Mouse (Mus musculus) lung, embryonic 14.5 days (tissue): ENCODE measurements at regions not wholly inside any gene's neighbourhood (a gene's known extent, or its start where the extent isn't known, plus 50 kb on each side); places are given as distances from the start of the nearest gene placed in this dataset.

Experiments
- ATAC-seq: fragments of 200-750 bp; cut with Nextera tagmentation; 2 replicates; pipeline ENCODE4 v1.8.0; 2017; ENCODE audit warnings: mild to moderate bottlenecking, moderate TSS enrichment, moderate library complexity; ENCODE audit not compliant: insufficient read depth
- DNase-seq: peaks from one replicate; pipeline ENCODE4 v3.0.0-alpha.2; 2015
- H3K27ac ChIP-seq: fragments of 300-500 bp; sonication (generic); 2 replicates; pipeline ENCODE4 v1.5.1; 2014; ENCODE audit warnings: low read depth, mild to moderate bottlenecking, moderate library complexity
- H3K27me3 ChIP-seq: fragments of 300-500 bp; sonication (generic); 2 replicates; pipeline ENCODE4 v1.6.1; 2014; ENCODE audit warnings: low read length, control low read depth; ENCODE audit not compliant: insufficient read depth
- H3K36me3 ChIP-seq: fragments of 300-500 bp; sonication (generic); 2 replicates; pipeline ENCODE4 v1.6.1; 2014; ENCODE audit warnings: control low read depth; ENCODE audit not compliant: insufficient read depth
- H3K4me1 ChIP-seq: fragments of 300-500 bp; sonication (generic); 2 replicates; pipeline ENCODE4 v1.6.1; 2014; ENCODE audit warnings: antibody characterized with exemption, control low read depth; ENCODE audit not compliant: insufficient read depth
- H3K4me2 ChIP-seq: fragments of 300-500 bp; sonication (generic); 2 replicates; pipeline ENCODE4 v1.6.1; 2014; ENCODE audit warnings: mild to moderate bottlenecking
- H3K4me3 ChIP-seq: fragments of 300-500 bp; sonication (generic); 2 replicates; pipeline ENCODE4 v1.5.1; 2014; ENCODE audit warnings: low read depth, low read length
- H3K9ac ChIP-seq: fragments of 300-500 bp; sonication (generic); 2 replicates; pipeline ENCODE4 v1.6.1; 2014
- H3K9me3 ChIP-seq: fragments of 300-500 bp; sonication (generic); 2 replicates; pipeline ENCODE4 v1.6.1; 2016; ENCODE audit warnings: low read depth, low read length, control low read depth
- CTCF ChIP-seq: IDR thresholded peaks from 2 replicates; pipeline ENCODE4 v1.5.1; 2016; ENCODE audit warnings: antibody characterized with exemption, low read depth
- WGBS: fragments of 180-500 bp; shearing (Covaris S2); extraction: QIAGEN DNeasy Blood & Tissue Kit; methylation state at CpG from one replicate; pipeline ENCODE4 v1.1.7; 2014; 5-methylcytosine and 5-hydroxymethylcytosine counted together

DNA sequence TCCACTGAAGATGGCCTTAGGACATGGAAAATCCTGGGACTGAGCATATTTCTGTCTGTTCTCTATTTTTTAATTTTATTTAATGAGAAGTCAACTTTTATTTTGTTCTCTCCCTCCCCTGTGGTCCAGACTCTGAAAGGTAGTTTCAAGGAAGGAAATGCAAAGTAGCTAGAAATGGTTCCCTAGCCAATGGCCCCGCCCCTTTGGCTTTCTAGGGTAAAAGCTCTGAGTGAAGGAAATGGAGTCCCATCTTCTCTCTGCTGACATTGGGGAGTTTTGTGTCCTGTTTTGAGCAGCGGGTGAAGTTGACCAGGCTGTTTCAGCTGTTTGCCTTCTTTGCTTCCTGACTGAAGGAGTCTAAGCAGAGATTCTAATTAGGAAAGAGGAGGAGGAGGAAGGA lies 103.8 kb upstream of the Cxcr4 start:
- H3K9ac ChIP-seq, result no peak overlapping the region
- H3K27ac ChIP-seq, result no peak overlapping the region
- WGBS, result 72% methylated on average over 2 of the region's 2 CpGs
- DNase-seq (no peak), ATAC-seq (no peak)
- no peaks in the 10 kb centered on the region for H3K4me1 ChIP-seq
- no peaks in the 10 kb centered on the region for H3K27me3 ChIP-seq
- no peak overlapping the region for H3K4me3 ChIP-seq
- TF ChIP-seq CTCF, result no peak
- no peaks in the 10 kb centered on the region for H3K9me3 ChIP-seq
- no peak overlapping the region for H3K4me2 ChIP-seq
- H3K36me3 ChIP-seq, result no peaks in the 10 kb centered on the region

DNA sequence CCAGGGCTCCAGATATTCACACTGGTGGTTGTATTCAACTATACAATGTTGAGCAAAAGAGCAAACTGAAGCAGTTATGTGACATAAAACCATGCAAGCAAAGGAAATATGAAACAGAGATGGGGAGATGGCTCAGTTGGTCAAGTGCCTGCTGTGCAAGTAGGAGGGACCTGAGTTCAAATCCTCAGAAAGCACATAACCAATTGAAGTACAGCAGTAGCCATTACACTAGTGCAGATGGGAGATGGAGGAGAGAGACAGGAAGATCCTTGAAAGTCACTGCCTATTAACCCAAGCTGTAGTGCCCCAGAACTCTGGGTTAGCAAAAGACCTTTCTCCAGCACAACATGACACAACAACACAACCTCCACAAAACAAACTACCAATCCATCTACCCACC lies 100.7 kb upstream of the Cxcr4 start:
- ATAC-seq, result no peak
- Histone ChIP-seq H3K4me1 (no peaks in the 10 kb centered on the region), H3K27me3 (no peaks in the 10 kb centered on the region), H3K9ac (no peak overlapping the region), H3K4me2 (no peak overlapping the region), H3K27ac (no peak overlapping the region), H3K9me3 (no peaks in the 10 kb centered on the region), H3K36me3 (no peaks in the 10 kb centered on the region), H3K4me3 (no peak overlapping the region)
- no peak for TF ChIP-seq CTCF
- DNase-seq, result no peak

DNA sequence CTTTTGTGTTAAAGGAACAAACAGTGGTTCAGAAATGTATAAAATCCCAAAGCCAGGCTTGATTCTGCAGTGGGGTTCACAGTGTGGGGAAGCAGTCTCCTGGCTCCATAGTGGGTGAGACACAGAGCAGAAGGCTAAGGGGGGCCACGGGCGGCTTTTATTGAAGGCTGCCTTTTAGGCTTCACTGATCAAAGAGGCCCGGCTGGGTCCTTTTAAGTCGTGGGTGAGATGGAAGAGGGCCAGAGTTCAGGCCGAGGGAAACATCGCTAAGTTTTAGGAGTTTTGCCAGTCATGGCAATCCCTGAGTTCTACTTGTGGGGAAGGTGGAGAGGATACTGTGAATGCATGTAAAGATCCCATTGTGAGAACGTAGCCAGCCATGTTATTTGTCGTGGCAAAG lies 100.2 kb upstream of the Cxcr4 start:
- no peaks in the 10 kb centered on the region for H3K36me3 ChIP-seq
- TF ChIP-seq CTCF, result no peak
- H3K9me3 ChIP-seq, result no peaks in the 10 kb centered on the region
- H3K4me3 ChIP-seq, result no peak overlapping the region
- H3K27ac ChIP-seq, result no peak overlapping the region
- no peak overlapping the region for H3K9ac ChIP-seq
- H3K4me2 ChIP-seq, result no peak overlapping the region
- H3K4me1 ChIP-seq, result no peaks in the 10 kb centered on the region
- no peaks in the 10 kb centered on the region for H3K27me3 ChIP-seq
- DNase-seq, result peak; percentile 39
- 32% methylated on average over 8 of the region's 8 CpGs for WGBS
- ATAC-seq, result peak; percentile 50; the same call in 1 of the 2 replicates

DNA sequence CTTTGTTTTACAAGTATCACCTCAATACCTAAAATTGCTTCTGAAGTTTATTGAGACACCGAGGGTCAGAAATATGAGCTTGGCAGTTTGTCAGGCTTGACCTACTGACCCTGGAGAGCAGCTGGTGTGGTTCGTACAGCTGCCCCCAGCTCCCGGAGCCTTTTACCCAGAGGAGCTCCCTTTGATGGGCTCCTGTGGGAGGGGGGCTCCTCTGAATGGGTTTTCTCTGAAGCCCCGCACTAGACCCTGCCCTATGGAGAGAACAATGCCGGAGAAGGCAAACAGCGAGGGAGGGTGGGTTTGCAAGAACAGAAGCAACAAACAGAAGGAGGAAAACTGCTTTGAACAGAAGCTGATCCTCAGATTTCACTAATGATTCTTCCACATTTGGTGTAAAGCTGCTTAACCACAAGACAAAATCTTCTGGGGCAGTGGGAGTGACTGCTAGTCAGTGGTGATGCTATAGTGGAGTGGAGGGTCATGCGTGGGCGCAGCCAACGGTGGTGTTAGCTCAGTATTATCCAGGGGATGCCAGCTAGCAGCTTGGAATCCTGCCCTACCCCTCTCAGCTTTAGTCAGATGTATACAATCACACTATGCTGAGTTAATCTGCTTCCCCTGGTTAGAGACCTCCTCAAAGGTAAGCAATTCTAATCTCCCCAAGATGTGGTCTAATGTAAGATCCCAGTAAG lies 95.3 kb upstream of the Cxcr4 start:
- Histone ChIP-seq H3K9me3 (no peaks in the 10 kb centered on the region), H3K4me2 (no peak overlapping the region), H3K27me3 (no peaks in the 10 kb centered on the region), H3K4me1 (no peaks in the 10 kb centered on the region), H3K36me3 (no peaks in the 10 kb centered on the region), H3K4me3 (no peak overlapping the region), H3K9ac (no peak overlapping the region), H3K27ac (no peak overlapping the region)
- TF ChIP-seq CTCF, result no peak
- DNase-seq, result no peak
- 27% methylated on average over 9 of the region's 9 CpGs for WGBS
- no peak for ATAC-seq

DNA sequence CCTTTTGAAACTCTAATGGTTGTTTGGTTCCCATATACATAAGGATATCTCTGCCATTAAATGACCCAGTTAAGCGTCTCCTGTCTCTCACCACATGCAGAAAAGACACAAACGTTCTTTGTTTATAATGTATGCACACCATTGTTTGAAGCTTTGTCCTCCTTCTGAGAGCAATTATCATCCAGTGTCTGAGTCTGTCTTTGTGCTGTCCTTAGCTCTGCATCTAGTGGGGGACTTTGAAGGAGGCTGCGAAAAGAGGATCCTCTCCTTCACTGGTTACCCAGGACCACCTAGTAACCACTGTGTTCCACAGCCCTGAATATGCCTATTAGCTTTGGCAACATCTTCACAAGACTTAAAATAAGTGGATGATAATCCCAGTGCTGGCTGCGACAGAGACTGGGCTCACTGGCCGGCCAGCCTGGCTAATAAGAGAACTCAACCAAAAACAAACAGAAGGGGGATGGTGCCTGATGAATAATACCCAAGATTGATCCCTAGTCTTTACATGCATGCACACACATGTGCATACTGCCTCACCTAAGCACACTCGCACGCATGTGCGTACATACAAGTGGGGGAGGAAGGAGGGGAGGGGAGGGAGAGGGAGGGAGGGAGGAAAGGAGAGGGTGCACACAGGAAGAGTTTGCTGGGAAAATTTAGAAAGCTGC lies 93.5 kb upstream of the Cxcr4 start:
- H3K9ac ChIP-seq, result no peak overlapping the region
- H3K4me2 ChIP-seq, result no peak overlapping the region
- H3K9me3 ChIP-seq, result no peaks in the 10 kb centered on the region
- no peak for ATAC-seq
- no peaks in the 10 kb centered on the region for H3K27me3 ChIP-seq
- TF ChIP-seq CTCF, result no peak
- no peak overlapping the region for H3K27ac ChIP-seq
- H3K4me3 ChIP-seq, result no peak overlapping the region
- peaks cover 1% of the 10 kb centered on the region; the same call in 1 of the 2 replicates for H3K4me1 ChIP-seq
- no peak for DNase-seq
- WGBS, result 47% methylated on average over 8 of the region's 8 CpGs
- no peaks in the 10 kb centered on the region for H3K36me3 ChIP-seq

DNA sequence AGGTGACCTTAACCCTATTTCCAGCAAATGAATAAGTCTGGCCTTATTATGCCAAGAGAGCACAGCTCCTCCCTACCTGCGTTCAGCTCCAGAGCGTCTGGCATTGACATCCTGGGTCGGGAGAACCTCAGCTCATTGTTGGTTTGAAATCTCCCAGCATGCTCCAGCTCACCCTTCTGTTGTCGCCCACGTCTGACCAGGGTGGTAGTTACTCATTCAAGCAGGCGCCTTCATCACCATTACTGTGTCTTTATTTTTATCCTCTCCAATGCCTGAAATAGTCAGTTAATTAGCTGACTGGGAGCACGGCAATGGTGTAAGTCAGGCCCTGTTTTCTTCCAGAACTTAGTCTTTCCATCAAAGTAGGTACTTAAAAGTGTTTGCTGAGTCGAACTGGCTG lies 90.8 kb upstream of the Cxcr4 start:
- no peaks in the 10 kb centered on the region for H3K9me3 ChIP-seq
- no peak overlapping the region for H3K4me2 ChIP-seq
- 57% methylated on average over 8 of the region's 8 CpGs for WGBS
- TF ChIP-seq CTCF, result no peak
- no peaks in the 10 kb centered on the region for H3K27me3 ChIP-seq
- H3K4me1 ChIP-seq, result peaks cover 14% of the 10 kb centered on the region
- DNase-seq (no peak), ATAC-seq (no peak)
- no peaks in the 10 kb centered on the region for H3K36me3 ChIP-seq
- peak overlapping the region; percentile 28; the same call in 1 of the 2 replicates for H3K27ac ChIP-seq
- H3K4me3 ChIP-seq, result no peak overlapping the region
- H3K9ac ChIP-seq, result no peak overlapping the region

DNA sequence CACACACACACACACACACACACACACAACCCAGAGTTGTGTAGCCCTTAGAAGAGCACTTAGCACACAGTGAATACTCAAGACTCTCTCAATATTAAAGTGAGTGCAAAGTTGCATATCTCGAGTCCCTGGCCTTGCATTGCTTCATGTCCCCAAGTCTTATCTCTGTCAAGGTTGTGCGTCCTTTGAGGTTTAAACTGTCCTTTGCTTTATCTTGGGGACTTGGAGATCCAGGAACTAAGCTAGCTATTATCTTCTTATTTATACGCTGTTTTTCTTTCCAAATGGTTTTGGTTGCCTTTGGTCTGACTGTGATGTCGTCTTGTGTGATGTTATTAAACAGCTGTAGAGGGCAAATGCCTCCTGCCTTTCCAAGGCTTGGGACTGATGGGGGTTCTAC lies 89.2 kb upstream of the Cxcr4 start:
- Histone ChIP-seq H3K36me3 (no peaks in the 10 kb centered on the region), H3K9me3 (no peaks in the 10 kb centered on the region), H3K4me2 (no peak overlapping the region), H3K9ac (no peak overlapping the region), H3K27me3 (no peaks in the 10 kb centered on the region), H3K4me3 (no peak overlapping the region), H3K4me1 (peaks cover 14% of the 10 kb centered on the region), H3K27ac (no peak overlapping the region)
- WGBS, result 65% methylated on average over 4 of the region's 4 CpGs
- no peak for TF ChIP-seq CTCF
- no peak for ATAC-seq
- no peak for DNase-seq
